Mouse (Mus musculus) CH12F3 (cell line): ENCODE results near the gene Cacna2d2.

ENCODE experiments used
- in situ Hi-C: fragments of 300-500 bp; cut with MboI; formaldehyde crosslinking; loops from 2 replicates; pipeline ENCODE4 v1.14.3; 2020; ENCODE audit warnings: low sequenced_read_pairs

Gene Cacna2d2

GRCm38 (mm10) chr9:107490625-107491024 is 91.2 kb downstream of the Cacna2d2 start:
- in situ Hi-C loops: no loop called here

- in situ Hi-C loops: no loop called here
These were observed 94.1 kb downstream of the Cacna2d2 start for GRCm38 (mm10) chr9:107493511-107493910.

GRCm38 (mm10) chr9:107494238-107494637 is 94.8 kb downstream of the Cacna2d2 start:
- in situ Hi-C loops: no loop called here

GRCm38 (mm10) chr9:107496359-107496758 is 96.9 kb downstream of the Cacna2d2 start:
- in situ Hi-C loops: no loop called here

- in situ Hi-C loops: no loop called here
These were observed 101.4 kb downstream of the Cacna2d2 start for GRCm38 (mm10) chr9:107500708-107501286.

GRCm38 (mm10) chr9:107502131-107502846 is 102.9 kb downstream of the Cacna2d2 start:
- in situ Hi-C loops: no loop called here

GRCm38 (mm10) chr9:107504662-107505537 is 105.5 kb downstream of the Cacna2d2 start:
- in situ Hi-C loops: no loop called here

- in situ Hi-C loops: no loop called here
These were observed 108.9 kb downstream of the Cacna2d2 start for GRCm38 (mm10) chr9:107508266-107508665.

GRCm38 (mm10) chr9:107510384-107511100 is 111.1 kb downstream of the Cacna2d2 start:
- in situ Hi-C loops: no loop called here

- in situ Hi-C loops: no loop called here
These were observed 112.0 kb downstream of the Cacna2d2 start for GRCm38 (mm10) chr9:107511436-107511835.

GRCm38 (mm10) chr9:107512326-107512725 is 112.9 kb downstream of the Cacna2d2 start:
- in situ Hi-C loops: no loop called here

- in situ Hi-C loops: no loop called here
These were observed 115.0 kb downstream of the Cacna2d2 start for GRCm38 (mm10) chr9:107514303-107514955.

GRCm38 (mm10) chr9:107520331-107520730 is 120.9 kb downstream of the Cacna2d2 start:
- in situ Hi-C loops: no loop called here

GRCm38 (mm10) chr9:107521190-107521589 is 121.8 kb downstream of the Cacna2d2 start:
- in situ Hi-C loops: no loop called here

GRCm38 (mm10) chr9:107521711-107522399 is 122.4 kb downstream of the Cacna2d2 start:
- in situ Hi-C loops: no loop called here

- in situ Hi-C loops: no loop called here
These were observed 122.9 kb downstream of the Cacna2d2 start for GRCm38 (mm10) chr9:107522400-107522711.

GRCm38 (mm10) chr9:107526198-107527026 is 127.0 kb downstream of the Cacna2d2 start:
- in situ Hi-C loops: no loop called here

- in situ Hi-C loops: no loop called here
These were observed 134.5 kb downstream of the Cacna2d2 start, which contains the start of gene Tmem115 for GRCm38 (mm10) chr9:107533791-107534407. TSS of gene Tmem115 (plus strand) at chr9:107533945.
